Mouse (Mus musculus): Measurements from ENCODE around the gene Supt20. TPM values are rescaled to one million over a fixed set of nuclear protein-coding genes. Genes with fewer than 3 reads are reported as not detected.
"Not testable (repeated sequence)": the region's sequence is repeated elsewhere in the genome, so short reads cannot be mapped to it uniquely, and the experiment has no call there.

Gene Supt20
- total RNA-seq, 2 experiments from 2014 or later = 41.6 to 42.3 TPM

- intact Hi-C loops (cut with DNase I) = loop anchor here (2.0 to 10.0 kb wide), 2 partner anchors 336 to 1164 kb away; no protein-coding TSS in a partner anchor
- no peak for DNase-seq (ENCODE audit: low spot score in 2 of 2)
Measured at GRCm38 (mm10) chr3:54689091-54689490, 3.5 kb upstream of the Supt20 start.

DNA sequence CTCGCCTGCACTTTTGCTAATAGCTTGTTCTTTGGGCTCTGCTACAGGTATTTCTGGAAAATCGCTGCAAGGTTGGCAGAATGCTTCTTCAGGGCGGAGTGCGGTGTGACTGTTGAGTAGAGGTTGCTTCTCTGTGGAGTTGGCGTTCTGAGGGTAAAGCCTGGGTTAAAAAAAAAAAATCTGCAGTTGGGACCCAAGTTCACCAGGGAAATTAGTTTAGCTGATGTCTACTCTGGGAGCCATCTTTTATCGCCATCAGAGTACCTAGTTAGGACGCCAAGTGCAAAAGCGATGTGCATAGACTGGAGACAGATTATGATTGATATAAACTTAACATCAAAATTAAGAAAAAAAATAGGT lies 429 bp downstream of the Supt20 start:
- intact Hi-C loops (cut with DNase I) = loop anchor here (2.0 to 10.0 kb wide), 2 partner anchors 42 to 828 kb away; partner anchors contain the start of genes Alg5, Exosc8 and Ufm1
- DNase-seq (ENCODE audit: low spot score in 2 of 2) = no peak

DNA sequence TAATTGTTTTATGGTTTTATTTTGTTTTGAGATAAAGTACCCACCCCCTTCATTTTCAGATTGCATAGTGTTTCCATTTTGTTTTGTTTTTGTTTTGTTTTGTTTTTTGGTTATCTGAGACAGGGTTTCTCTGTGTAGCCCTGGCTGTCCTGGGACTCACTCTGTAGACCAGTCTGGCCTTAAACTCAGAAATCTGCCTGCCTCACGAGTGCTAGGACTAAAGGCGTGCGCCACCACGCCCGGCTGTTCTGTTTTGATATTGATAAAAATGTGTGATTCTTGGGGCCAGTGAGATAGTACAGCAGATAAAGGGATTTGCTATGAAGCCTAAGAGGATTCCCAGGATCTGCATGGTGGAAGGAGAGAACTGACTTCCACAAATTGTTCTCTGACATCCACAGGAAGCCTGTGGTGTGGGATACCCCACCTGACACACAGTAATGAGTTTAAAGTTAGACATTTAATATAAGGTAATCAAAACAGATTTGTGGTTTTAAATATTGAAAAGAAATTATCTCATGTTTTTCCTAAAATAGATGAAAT lies 7.2 kb downstream of the Supt20 start:
- intact Hi-C loops (cut with DNase I) = loop anchor here (10.0 kb wide), 1 partner anchor 835 kb away; the partner anchor contains the start of gene Ufm1
- DNase-seq (ENCODE audit: low spot score in 2 of 2) = no peak

- intact Hi-C loops (cut with DNase I); DNase-seq (ENCODE audit: low spot score in 2 of 2): not testable (repeated sequence)
Measured at GRCm38 (mm10) chr3:54704106-54704505, 11.5 kb downstream of the Supt20 start.

DNA sequence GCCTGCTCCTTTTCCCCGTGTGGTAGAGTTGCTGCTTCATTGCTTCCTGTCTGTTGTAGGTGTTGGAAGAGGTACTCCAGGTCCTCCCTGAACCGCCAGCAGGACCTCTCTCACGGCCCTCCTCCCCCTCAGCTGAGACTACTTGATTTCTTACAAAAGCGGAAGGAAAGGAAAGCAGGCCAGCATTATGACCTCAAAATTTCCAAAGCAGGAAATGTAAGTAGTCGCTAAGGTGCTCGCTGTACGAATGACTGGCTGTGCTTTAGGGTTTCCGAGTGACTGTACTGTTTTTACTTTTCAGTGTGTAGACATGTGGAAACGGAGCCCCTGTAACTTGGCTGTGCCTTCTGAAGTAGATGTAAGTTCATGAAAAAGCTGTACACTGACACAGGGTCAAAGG lies 16.4 kb downstream of the Supt20 start:
- DNase-seq (ENCODE audit: low spot score in 2 of 2) = no peak
- intact Hi-C loops (cut with DNase I) = no loop called here

DNA sequence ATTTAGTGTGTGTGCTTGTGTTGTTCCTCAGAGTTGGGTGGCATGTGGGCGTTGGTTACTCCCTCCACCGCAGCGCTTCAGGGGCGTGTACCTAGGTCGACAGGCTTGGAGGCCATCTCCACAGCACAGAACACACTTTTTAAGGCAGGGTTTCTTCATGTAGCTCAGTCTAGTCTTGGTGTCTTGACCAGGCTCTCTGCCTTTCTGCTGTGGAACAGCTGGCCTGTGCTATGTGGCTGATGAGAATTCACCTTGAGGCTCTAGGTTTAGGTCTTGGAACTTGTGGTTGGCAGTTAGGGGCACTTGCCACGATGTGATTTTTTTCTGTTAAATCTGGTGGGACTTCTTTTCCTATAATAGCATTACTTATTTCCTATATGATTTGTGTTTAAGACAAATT lies 21.6 kb downstream of the Supt20 start, which contains the start of gene Gm21958:
Gene Gm21958 (minus strand): TSS at position 101 of the 400 bp plus-strand sequence.
- intact Hi-C loops (cut with DNase I) = no loop called here
- DNase-seq (ENCODE audit: low spot score in 2 of 2) = no peak

- intact Hi-C loops (cut with DNase I) = no loop called here
- DNase-seq (ENCODE audit: low spot score in 2 of 2) = peak; percentile 28 to 89
Measured at GRCm38 (mm10) chr3:54715461-54715860, 22.9 kb downstream of the Supt20 start.

DNA sequence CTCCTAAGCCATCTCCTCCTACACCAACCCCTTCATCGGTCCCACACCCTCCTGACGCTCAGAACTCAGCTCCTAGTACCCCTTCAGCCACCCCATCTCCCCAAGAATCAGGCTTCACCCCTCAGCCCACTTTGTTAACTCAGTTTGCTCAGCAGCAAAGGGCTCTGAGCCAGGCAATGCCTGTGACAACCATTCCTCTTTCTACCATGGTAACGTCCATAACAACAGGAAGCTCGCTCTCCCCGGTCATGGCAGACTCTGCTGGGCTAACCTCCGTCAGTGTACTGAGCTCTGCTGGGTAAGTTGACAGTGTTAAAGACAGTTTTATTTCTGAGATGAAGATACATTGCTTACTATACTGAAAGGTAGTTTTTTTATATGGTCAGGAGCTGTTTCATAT lies 24.7 kb downstream of the Supt20 start:
- intact Hi-C loops (cut with DNase I) = no loop called here
- DNase-seq (ENCODE audit: low spot score in 2 of 2) = no peak

GRCm38 (mm10) chr3:54718947-54719346 lies 26.3 kb downstream of the Supt20 start:
- intact Hi-C loops (cut with DNase I) = no loop called here
- peak in 1 of 2 experiments; percentile 10 for DNase-seq (ENCODE audit: low spot score in 2 of 2)

DNA sequence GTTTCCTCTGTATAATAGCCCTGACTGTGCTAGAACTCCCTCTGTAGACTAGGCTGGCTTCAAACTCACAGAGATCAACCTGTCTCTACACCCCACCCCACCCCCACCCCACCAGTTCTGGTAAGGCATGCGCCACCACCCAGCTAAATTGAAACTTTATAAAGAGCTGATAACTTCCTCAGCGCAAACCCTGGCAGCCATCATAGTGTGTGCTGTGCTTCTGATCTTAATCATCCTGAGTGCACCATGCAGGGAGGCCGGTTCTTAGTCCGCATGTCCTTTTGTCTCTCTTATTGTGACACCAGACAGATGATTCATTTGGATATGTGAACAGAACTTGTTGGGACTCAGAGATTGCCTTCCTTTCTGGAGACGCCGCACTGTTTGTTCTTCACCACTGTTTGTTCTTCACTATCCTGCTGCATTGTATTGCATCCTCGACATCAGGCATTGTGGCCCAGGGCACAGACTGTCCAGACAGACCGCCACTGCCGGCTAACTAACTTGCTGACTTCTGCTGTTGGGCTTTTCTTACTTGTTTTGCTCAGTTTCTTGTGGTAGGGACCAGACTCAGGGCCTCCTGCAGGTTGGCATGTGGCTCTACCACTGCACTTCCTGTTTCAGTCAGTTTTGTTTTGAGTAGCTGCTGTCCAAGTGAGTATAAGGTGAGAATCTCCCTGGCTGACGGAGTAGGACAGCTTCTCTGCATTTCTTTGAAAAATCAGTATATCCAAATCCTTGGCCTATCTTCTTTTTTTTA lies 31.3 kb downstream of the Supt20 start:
- intact Hi-C loops (cut with DNase I) = no loop called here
- DNase-seq (ENCODE audit: low spot score in 2 of 2) = peak; percentile 14 to 31

DNA sequence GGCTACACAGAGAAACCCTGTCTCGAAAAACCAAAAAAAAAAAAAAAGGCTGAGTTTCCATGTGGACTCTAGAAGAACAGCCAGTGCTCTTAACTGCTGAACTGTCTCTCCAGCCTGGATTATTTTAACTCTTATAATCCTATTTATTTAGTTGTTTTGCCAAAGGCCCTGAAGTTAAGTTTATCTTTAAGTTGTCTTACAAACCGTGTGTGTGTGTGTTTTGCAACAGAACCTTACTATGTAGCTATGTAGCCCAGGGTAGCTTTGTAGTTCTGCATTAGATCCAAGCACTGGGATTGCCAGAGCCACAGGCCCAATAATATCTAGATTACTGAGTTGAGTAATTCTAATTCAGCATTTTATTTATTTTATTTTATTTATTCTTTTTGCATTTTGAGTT lies 32.7 kb downstream of the Supt20 start:
- DNase-seq (ENCODE audit: low spot score in 2 of 2) = no peak
- intact Hi-C loops (cut with DNase I) = no loop called here

DNA sequence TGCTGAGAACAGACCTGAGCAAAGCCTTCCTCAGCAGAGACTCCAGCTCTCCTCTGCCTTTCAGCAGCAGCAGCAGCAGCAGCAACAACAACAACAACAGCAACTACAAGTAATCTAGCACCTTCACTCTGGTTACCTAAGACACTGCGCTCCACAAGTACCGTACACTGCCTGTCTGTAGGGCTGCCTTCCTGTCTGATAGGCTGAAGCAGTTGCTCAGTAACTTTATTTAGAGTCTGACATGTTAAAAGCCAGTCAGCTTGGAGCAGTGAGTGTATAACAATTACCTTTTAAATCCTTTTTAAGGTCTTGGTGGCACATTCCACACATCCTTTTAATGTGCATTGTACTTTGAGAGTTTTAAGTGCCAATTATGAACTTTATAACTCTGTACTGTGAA lies 35.0 kb downstream of the Supt20 start:
- intact Hi-C loops (cut with DNase I) = no loop called here
- no peak for DNase-seq (ENCODE audit: low spot score in 2 of 2)

DNA sequence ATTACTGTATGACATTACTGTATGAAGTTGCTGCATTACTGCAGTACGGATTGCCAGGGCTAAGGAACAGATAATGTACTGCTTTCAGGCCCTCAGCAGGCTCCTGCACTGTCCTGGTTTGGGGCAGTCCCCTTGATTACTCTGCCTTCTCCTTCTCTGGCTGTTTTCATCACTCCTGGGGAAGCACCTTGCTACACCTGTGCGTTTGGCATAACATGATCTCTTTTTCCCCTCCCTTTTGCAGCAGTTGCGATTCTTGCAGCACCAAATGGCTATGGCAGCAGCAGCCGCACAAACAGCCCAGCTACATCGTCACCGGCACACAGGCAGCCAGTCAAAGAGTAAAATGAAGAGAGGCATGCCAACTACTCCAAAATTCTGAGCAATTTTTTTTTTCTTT lies 35.5 kb downstream of the Supt20 start:
- DNase-seq (ENCODE audit: low spot score in 2 of 2) = no peak
- intact Hi-C loops (cut with DNase I) = no loop called here

DNA sequence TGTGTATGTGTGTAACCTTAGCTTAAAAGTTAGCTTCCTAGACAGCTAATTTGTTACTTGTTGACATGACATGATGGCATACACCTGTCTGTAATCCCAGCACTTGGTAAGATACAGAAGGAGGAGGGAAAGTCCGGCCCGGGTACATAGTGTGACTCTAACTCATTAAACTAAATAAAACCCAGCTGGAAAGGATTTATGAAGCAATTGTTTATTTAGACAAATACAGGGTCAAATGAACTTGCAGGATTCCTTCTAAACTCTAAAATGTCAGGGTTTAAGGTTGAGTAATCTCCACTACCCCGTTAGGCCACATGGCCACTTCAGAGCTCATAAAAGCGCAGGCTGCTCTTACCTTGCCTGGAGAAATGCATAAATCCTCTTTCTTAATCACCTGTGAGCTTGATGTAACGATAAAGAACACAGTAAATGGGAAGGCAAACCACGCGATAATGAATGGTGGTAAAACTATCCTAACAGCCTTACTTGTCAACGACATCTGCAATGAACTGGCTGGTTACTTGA lies 39.1 kb downstream of the Supt20 start:
- no peak for DNase-seq (ENCODE audit: low spot score in 2 of 2)
- intact Hi-C loops (cut with DNase I) = no loop called here

- no peak for DNase-seq (ENCODE audit: low spot score in 2 of 2)
- intact Hi-C loops (cut with DNase I) = no loop called here
Measured at GRCm38 (mm10) chr3:54732371-54732770, 39.8 kb downstream of the Supt20 start.

GRCm38 (mm10) chr3:54734411-54735246 lies 42.0 kb downstream of the Supt20 start:
- peak; percentile 87 to 89 for DNase-seq (ENCODE audit: low spot score in 2 of 2)
- intact Hi-C loops (cut with DNase I) = loop anchor here (2.0 to 5.0 kb wide), 3 partner anchors 42 to 338 kb away; partner anchors contain the start of gene Supt20

DNA sequence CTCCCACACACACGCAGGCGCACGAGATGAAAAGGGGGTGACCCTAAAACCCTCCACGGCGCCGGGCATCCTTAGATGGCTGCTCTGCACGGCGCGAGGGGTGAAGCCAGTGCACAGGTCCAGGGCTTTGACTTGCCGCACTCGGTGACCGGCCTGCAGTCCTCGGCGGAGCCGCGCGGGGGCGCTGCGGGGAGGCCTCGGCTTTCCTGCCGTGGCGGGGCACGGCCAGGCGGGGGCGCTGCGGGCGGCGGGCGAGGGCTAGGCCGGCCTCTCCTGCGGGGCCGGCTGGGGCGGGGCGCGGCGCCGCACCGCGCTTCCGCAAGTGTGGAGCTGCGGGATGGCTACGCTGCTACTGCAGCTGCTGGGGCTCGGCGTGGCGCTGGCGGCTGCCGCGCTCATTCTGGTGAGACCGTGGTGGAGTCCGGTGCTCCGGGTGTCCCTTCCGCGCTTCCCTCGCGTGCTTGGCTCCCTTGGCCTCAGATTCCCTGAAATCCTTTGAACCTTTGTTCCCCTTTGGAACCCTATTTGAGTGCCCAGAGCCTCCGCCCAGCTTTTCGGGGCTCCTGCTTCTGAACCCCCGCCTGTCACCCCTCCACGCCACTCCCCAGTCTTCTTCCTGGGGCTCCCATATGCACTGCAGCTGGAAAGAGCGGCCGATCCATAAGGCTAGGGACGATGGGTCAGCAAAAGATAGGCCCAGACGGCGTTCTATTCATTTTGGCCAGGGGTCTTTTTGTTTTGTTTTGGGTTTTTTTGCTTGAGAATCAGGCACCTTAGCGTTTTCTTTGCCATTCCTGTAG lies 42.8 kb downstream of the Supt20 start, which contains the start of the genes Exosc8 and Alg5:
Gene Exosc8 (minus strand): TSS at position 147 of the 800 bp plus-strand sequence.
Gene Alg5 (plus strand): TSS at position 293 of the 800 bp plus-strand sequence.
- peak; percentile 89 for DNase-seq (ENCODE audit: low spot score in 2 of 2)
- intact Hi-C loops (cut with DNase I) = loop anchor here (2.0 to 5.0 kb wide), 3 partner anchors 43 to 337 kb away; partner anchors contain the start of gene Supt20

GRCm38 (mm10) chr3:54736101-54736927 lies 43.7 kb downstream of the Supt20 start:
- intact Hi-C loops (cut with DNase I) = loop anchor here (5.0 kb wide), 2 partner anchors 61 to 336 kb away; no protein-coding TSS in a partner anchor
- peak; percentile 13 to 25 for DNase-seq (ENCODE audit: low spot score in 2 of 2)
